Mouse (Mus musculus): ENCODE results near the gene Gltpd2.

DNA sequence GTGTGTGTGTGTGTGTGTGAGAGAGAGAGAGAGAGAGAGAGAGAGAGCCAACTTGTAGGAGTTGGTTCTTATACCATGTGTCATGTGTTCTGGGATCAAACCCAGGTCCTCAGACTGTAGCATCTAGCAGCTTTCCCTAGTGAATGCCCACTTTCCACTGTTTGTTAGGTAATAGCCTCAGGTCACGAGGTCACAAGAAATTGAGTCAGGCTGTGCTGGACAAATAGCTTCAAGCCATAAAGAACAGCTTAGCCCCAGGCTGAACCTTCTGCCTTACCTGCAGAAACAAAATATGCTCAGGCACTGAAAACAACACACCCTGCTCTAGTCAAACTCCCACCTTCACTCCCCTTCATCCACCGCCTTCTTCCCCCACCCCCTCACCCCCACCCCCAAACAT is 7.8 kb upstream of the Gltpd2 start:
- TF ChIP-seq CTCF (IDR thresholded peaks at IDR 0.05; ENCODE audit: low read depth, low read length): no peak
- TF ChIP-seq GATA1 (IDR thresholded peaks at IDR 0.05; ENCODE audit: borderline replicate concordance, low read length): no peak
- no peak for TF ChIP-seq TAL1 (conservative IDR thresholded peaks at IDR 0.05; ENCODE audit: low read depth, low read length)
- TF ChIP-seq GATA2 (IDR thresholded peaks at IDR 0.05; ENCODE audit: borderline replicate concordance, low read depth, low read length): no peak
- no peak for TF ChIP-seq POLR2AphosphoS5 (IDR thresholded peaks at IDR 0.05; ENCODE audit: insufficient replicate concordance, low read depth, low read length)

All from G1E (cell line).